Mouse (Mus musculus) embryo, embryonic 10.5 days (tissue): ENCODE results near the gene Msh4.
"Not testable (repeated sequence)": the region's sequence is repeated elsewhere in the genome, so short reads cannot be mapped to it uniquely, and the experiment has no call there.

Experiments used
- DNase-seq: peaks from one replicate; pipeline ENCODE4 v3.0.0-alpha.2; 2015; ENCODE audit warnings: low spot score

Gene Msh4

DNA sequence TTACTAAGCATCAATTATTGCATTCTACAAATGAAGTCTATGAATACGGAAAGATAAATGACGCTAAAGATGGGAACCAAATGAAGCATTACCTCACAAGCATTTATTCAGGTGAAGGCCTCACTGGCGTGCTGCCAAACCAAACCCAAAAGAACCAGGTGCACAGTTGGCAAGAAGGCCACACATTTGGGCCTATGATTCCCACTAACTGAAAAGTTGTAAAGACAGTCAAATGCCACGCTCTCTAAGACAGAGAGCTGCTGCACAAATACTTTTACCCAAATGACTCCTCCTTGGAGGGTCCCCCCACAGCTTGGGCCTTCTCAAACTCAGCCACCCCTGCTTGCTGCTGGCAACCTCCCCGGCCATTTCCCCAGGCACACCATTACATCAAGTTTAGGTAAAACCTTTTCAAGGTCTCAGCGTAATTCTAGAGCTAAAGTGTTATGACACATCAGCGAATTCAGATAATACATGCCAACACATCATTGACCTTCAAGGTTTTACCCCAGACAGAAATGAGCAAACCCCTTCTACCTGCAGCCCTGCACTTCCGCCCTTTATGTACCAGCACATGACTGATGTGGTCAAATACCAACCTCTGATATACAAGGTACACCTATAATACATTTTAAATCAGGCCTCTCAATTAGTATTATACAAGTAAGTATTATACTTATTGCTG, 5.4 kb upstream of the Msh4 start:
- no peak for DNase-seq

DNA sequence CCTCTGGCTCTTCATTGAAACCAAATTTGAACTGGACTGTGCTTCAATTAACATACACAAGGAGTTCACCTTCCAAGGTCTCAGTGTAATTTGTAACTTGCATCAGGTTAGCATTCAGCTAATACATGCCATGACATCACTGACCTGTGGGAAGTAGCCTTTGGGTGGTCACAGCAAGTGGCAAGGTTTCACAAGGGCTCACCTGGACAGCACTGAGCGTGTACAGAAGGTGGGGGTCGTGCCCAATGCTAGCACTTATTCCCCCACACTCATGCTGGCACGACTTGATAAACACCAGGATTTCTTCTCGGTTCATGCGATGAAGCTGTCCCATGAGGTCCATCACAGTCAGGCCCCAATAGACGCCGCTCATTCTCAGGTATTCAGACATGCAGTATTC, 4.6 kb upstream of the Msh4 start:
- DNase-seq = no peak

DNA sequence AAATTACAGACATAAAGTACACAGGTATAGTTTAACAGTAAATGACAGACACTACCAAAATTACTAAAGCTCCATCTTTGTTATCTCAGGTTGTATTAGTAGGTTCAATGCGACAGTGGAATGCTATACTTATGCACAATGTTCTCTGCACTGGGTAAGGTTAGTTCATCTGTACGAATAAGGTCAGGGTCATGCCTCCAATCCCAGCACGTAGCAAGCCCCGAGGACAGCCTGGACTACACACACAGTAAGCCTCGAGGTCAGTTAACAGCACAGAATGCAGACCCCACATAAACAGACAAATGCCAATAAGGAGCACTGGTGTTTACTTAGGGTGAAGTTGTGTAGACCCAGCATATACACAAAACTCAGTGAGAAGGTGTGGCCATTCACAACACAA, 3.0 kb upstream of the Msh4 start:
- no peak for DNase-seq

GRCm38 (mm10) chr3:153905251-153906135, 445 bp downstream of the Msh4 start:
- no peak for DNase-seq

- DNase-seq = peak; percentile 66
These were observed 1.4 kb downstream of the Msh4 start for GRCm38 (mm10) chr3:153904586-153904985.

DNA sequence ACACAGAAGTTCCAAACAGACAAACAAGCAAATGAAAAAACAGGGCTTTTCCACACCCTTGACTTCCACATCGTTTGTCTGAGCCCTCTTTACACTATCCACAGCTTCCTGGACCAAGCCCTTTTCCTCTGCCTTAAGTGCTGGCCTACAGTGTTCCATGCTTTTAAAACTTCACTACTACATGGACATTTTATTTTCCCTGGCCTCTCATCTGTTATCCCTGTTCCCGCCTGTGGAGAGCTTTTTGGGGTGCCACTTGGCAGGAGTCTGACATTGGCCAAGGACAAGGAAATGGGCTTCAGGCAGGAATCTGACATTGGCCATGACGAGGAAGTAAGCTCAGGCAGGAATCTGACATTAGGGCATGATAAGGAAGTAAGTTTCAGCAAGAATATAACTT, 3.3 kb downstream of the Msh4 start:
- no peak for DNase-seq

GRCm38 (mm10) chr3:153901904-153902303, 4.0 kb downstream of the Msh4 start:
- DNase-seq = no peak

DNA sequence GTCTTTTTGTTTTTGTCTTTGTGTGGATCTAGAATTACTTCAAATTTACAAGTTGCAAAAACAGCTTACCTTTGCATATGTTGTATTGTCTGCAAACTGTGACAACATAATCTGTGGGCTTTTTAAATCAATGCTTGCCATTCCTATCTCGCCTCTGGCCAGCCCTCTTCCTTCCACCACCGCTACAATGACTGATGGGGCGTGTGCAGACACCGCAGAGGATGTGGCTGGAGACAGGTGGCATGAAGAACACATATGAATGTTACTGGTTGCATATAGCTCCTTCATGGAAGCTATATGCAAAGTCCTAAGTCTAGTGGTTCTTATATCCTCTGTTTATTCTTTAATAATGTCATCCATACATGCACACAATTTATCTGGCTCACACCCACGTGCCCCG, 8.7 kb downstream of the Msh4 start:
- no peak for DNase-seq

DNA sequence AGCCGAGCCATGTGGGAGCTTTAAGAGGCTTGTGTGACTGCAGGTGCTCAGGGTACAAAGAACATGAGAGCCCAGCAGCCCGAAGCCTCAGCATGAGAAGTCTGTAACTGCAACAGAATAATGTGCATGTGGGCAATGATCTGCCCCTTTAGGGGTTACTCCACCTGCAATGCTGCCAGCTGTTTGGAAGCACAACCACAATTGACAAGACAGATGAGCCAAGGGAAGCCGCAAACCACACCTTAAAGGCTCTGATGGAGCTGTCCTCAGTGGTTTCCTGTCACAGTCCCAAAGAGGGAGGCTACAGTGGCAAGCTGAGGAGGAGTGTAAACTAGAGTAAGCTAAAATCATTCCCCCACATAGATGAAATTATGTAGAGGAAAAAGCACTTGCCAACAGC, 10.5 kb downstream of the Msh4 start:
- no peak for DNase-seq

GRCm38 (mm10) chr3:153889188-153889781, 16.7 kb downstream of the Msh4 start:
- no peak for DNase-seq

DNA sequence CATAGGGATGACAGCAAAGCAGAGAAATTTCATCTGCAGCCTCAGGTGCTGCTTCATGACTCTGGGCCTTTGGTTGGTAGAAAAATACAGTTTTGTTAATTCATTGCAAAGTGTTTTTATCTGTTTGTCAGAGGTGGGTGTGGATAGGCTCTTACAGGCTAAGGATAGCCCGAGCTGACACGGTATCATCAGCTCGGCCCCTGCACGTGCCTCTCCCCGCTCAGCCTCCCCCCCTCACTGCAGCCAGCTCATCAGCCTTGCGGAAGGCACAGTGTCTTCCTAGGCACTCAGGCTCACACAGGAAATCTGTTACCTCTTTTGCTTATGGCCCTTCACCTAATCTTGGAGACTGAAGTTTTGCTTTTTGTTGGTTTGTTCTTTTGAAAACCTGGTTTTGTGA, 17.8 kb downstream of the Msh4 start:
- no peak for DNase-seq

GRCm38 (mm10) chr3:153886296-153886695, 19.6 kb downstream of the Msh4 start:
- no peak for DNase-seq

GRCm38 (mm10) chr3:153871396-153871795, 34.5 kb downstream of the Msh4 start:
- DNase-seq = no peak

- no peak for DNase-seq
These were observed 38.5 kb downstream of the Msh4 start for GRCm38 (mm10) chr3:153867149-153868136.

- DNase-seq = no peak
These were observed 41.1 kb downstream of the Msh4 start for GRCm38 (mm10) chr3:153864636-153865429.

- no peak for DNase-seq
These were observed 42.1 kb downstream of the Msh4 start for GRCm38 (mm10) chr3:153863816-153864215.

DNA sequence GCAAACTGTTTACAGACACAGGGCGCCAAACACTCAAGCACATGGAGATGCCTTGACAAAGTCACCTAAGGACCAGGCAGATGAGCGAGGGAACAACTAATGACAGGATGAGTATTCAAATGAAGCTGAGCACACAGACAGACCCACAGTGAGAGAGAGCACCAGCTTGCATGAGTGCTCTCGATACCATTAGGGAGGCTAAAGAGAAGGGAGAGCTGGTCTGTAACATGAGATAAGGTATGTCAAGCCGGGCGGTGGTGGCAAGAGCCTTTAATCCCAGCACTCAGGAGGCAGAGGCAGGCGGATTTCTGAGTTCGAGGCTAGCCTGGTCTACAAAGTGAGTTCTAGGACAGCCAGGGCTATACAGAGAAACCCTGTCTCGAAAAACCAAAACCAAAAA, 45.5 kb downstream of the Msh4 start:
- DNase-seq = not testable (repeated sequence)

GRCm38 (mm10) chr3:153858350-153859001, 47.5 kb downstream of the Msh4 start:
- no peak for DNase-seq

DNA sequence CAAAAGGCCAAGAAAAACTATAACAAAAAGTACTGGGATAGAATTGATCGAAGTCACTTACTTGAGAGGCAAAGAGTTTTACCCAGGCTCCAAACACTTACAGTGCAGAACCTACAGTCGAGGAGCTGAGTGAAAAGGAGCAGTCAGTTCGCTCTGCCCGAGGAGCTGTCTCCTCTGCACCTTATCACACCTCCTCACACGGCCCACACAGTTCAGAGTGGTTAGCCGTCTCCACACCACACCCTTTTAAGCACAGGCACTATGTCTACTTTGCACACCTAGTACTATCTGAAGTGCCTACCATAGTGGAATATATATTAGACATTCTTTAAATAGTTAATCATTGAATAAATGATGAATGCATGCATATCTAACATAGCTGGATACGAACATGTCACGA, 53.7 kb downstream of the Msh4 start:
- no peak for DNase-seq

- DNase-seq = no peak
These were observed 55.2 kb downstream of the Msh4 start for GRCm38 (mm10) chr3:153850759-153851158.
